Mouse (Mus musculus) thymus, adult 2 months (tissue): Measurements from ENCODE around the gene Exosc3. TPM values are rescaled to one million over a fixed set of nuclear protein-coding genes. Genes with fewer than 3 reads are reported as not detected.

Source experiments
- DNase-seq: peaks from one replicate; pipeline ENCODE4 v3.0.0; 2021
- H3K27ac ChIP-seq: fragments of 200-500 bp; 2 replicates; pipeline ENCODE4 v1.5.1; 2012; ENCODE audit warnings: low read length, control low read depth; ENCODE audit not compliant: control insufficient read depth, insufficient read depth
- H3K27me3 ChIP-seq: fragments of 200-500 bp; 2 replicates; pipeline ENCODE4 v1.6.1; 2012; ENCODE audit warnings: mild to moderate bottlenecking, low read length, moderate library complexity, mixed read lengths; ENCODE audit not compliant: control insufficient read depth, insufficient read depth
- H3K36me3 ChIP-seq: fragments of 200-500 bp; 2 replicates; pipeline ENCODE4 v1.6.1; 2012; ENCODE audit warnings: mild to moderate bottlenecking, low read length, moderate library complexity; ENCODE audit not compliant: control insufficient read depth, insufficient read depth
- H3K4me1 ChIP-seq: fragments of 200-500 bp; replicated peaks from 2 replicates; pipeline ENCODE4 v1.6.1; 2012; ENCODE audit warnings: low read length; ENCODE audit not compliant: control insufficient read depth, insufficient read depth
- H3K4me3 ChIP-seq: fragments of 200-500 bp; 2 replicates; pipeline ENCODE4 v1.5.1; 2012; ENCODE audit warnings: mild to moderate bottlenecking, low read length, control low read depth, moderate library complexity; ENCODE audit not compliant: control insufficient read depth, insufficient read depth
- CTCF ChIP-seq: fragments of 200-500 bp; IDR thresholded peaks from 2 replicates; pipeline ENCODE4 v1.5.1; 2012; ENCODE audit warnings: mild to moderate bottlenecking, control low read depth, low read length, moderate library complexity, borderline replicate concordance; ENCODE audit not compliant: control insufficient read depth, poor library complexity, insufficient read depth; ENCODE audit errors: extremely low read depth
- POLR2A ChIP-seq: fragments of 200-500 bp; IDR thresholded peaks from 2 replicates; pipeline ENCODE4 v1.6.1; 2012; ENCODE audit warnings: mild to moderate bottlenecking, low read length, control low read depth, moderate library complexity; ENCODE audit not compliant: control insufficient read depth, poor library complexity, insufficient read depth; ENCODE audit errors: extremely low read depth
- WGBS: fragments of 180-500 bp; shearing (Covaris S2); methylation state at CpG from one replicate; pipeline ENCODE4 v1.1.7; 2018; 5-methylcytosine and 5-hydroxymethylcytosine counted together
- polyA plus RNA-seq: library from polyadenylated mRNA; depleted of rRNA; stranded (reverse); fragments of >200 nt; gene quantifications from 2 replicates; pipeline ENCODE4 v1.2.3, GENCODE M21; 2012

The Exosc3 gene
- polyA plus RNA-seq, 1 experiment = 56.1 TPM

DNA sequence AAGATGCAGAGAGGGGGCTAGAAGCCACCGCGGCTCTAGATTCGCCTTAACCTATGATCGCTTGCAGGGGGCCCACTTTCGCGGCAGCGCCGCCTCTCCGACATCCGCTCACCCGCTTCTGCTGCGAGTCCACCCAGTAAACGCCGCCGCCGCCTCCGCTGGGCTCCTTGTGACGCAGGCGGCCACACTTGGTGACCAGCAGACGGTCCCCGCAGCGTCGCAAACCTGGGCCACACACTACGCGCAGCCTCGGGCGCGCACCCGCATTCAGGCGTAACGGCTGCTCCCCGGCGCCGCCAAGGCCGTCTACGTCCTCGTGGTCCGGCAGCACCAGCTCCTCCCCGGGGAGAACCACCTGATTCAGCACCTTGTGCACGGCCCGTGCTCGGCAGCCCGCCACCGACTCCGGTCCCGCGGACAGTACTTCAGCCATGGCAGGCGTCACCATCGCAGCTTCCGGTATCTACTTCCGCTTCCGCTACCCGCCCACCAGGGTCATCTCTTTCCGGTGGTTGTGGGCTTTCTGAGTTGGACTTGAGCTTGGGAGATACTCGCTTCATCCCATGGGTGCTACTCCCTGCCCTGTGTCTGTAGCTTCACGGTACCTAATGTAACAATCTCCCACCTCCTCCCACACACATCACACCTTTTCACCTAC lies 22.2 kb downstream of the Exosc3 start:
- Histone ChIP-seq H3K36me3 (peaks cover 21% of the 10 kb centered on the region), H3K27ac (peak overlapping the region; percentile 25), H3K27me3 (no peaks in the 10 kb centered on the region), H3K4me3 (peak overlapping the region; percentile 95), H3K4me1 (0 out of 2 replicates have a peak, but pooled peaks cover 2% of the 10 kb centered on the region)
- TF ChIP-seq CTCF = no peak
- peak; percentile 71 for TF ChIP-seq POLR2A
- WGBS = under 1% methylated on average over 56 of the region's 56 CpGs
- DNase-seq = peak; percentile 76

GRCm38 (mm10) chr4:45311056-45311455 lies 31.5 kb downstream of the Exosc3 start:
- Histone ChIP-seq H3K4me1 (no peaks in the 10 kb centered on the region), H3K27ac (no peak overlapping the region), H3K4me3 (no peak overlapping the region), H3K27me3 (no peaks in the 10 kb centered on the region), H3K36me3 (peaks cover 19% of the 10 kb centered on the region)
- TF ChIP-seq CTCF = no peak
- TF ChIP-seq POLR2A = no peak
- DNase-seq = no peak
- WGBS = 95% methylated on average over 2 of the region's 2 CpGs

- DNase-seq = no peak
- Histone ChIP-seq H3K36me3 (no peaks in the 10 kb centered on the region; the same call in 1 of the 2 replicates), H3K27ac (no peak overlapping the region), H3K4me1 (no peaks in the 10 kb centered on the region), H3K4me3 (no peak overlapping the region), H3K27me3 (no peaks in the 10 kb centered on the region)
- WGBS = 91% methylated on average over 6 of the region's 6 CpGs
- no peak for TF ChIP-seq POLR2A
- TF ChIP-seq CTCF = no peak
Observed at GRCm38 (mm10) chr4:45308606-45309005, 33.9 kb downstream of the Exosc3 start.

- TF ChIP-seq POLR2A (no peak), CTCF (0 out of 2 replicates have a peak, but pooled peaks have one; percentile 19)
- H3K4me1 ChIP-seq = no peaks in the 10 kb centered on the region
- DNase-seq = no peak
- WGBS = 78% methylated on average over 11 of the region's 11 CpGs
- no peaks in the 10 kb centered on the region for H3K27me3 ChIP-seq
- no peaks in the 10 kb centered on the region; the same call in 1 of the 2 replicates for H3K36me3 ChIP-seq
- H3K4me3 ChIP-seq = no peak overlapping the region
- H3K27ac ChIP-seq = no peak overlapping the region
Observed at GRCm38 (mm10) chr4:45308046-45308445, 34.5 kb downstream of the Exosc3 start.

DNA sequence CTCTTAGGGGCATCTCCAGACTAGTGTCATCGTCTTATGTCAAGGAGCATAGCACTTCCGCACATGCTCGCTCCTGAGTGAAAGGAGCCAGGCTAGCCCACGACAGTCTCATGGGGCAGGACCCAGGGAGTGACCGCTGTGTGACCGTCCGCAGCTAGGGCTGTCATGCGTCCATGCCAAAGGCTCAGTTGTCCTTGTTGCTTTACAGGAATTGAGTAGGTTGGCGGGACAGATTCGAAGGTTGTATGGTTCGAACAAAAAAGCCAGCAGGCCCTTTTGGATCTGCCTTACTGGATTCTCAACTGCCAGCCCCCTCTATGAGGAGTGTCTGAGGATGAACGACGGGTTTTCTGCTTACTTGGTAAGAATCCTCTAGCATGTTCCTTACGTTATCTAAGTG lies 37.0 kb downstream of the Exosc3 start:
- no peak for TF ChIP-seq POLR2A
- no peak for TF ChIP-seq CTCF
- Histone ChIP-seq H3K27me3 (no peaks in the 10 kb centered on the region), H3K36me3 (peaks cover 3% of the 10 kb centered on the region; the same call in 1 of the 2 replicates), H3K4me3 (no peak overlapping the region), H3K4me1 (no peaks in the 10 kb centered on the region), H3K27ac (no peak overlapping the region)
- no peak for DNase-seq
- 97% methylated on average over 14 of the region's 14 CpGs for WGBS

DNA sequence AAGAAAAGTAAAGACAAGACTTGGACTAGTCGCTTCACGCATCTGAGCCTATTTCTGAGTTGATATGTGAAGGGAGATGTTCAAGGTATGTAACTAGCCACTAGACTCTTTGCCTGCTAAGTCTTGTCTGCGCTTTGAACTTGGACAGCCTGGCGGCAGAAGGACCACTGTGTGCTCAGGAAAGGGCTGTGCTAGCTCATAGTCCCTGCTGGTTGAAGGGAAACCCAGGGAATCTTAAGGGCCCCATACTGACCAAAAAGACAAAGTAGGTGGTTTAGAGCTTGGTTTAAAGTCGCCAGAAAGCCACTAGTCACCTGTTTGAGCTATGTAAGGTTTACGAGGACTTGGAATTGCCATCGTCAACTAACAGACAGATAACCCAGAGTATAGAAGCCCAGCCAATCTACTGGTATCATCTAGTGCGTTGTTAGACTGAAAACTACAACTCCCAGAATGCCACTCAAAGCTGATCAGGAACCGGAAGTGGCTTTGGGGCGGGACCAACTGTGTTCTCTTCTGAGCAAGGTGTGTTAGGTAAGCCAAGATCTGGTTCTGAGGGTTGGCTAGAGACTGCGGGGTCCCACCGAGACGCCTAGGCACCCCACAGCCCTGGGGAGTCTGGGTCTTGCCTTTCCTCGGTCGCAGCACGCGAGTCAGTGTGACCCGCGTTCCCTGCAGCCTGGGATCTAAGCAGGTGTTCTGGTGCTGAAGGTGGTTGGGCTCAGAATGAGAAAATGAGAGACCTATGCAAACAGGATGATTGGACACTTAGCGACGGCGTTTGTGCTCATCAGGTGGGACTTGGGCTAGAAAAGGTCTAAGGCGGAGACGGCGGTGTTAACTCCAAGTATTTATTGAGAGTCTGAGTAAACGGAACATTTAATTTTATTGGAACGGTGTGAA lies 45.6 kb downstream of the Exosc3 start, which contains the start of gene Trmt10b:
TSS of gene Trmt10b (plus strand) at position 466 of the 903 bp plus-strand sequence.
- TF ChIP-seq CTCF = 0 out of 2 replicates have a peak, but pooled peaks have one; percentile 17
- 0 out of 2 replicates have a peak, but pooled peaks have one; percentile 16 for TF ChIP-seq POLR2A
- no peak within 1 kb of the TSS for H3K27ac ChIP-seq
- H3K27me3 ChIP-seq = no peaks in the 10 kb centered on the region
- 18% methylated on average over 27 of the region's 27 CpGs for WGBS
- H3K4me3 ChIP-seq = peak within 1 kb of the TSS; percentile 92
- DNase-seq = peak; percentile 81
- H3K36me3 ChIP-seq = peaks cover 7% of the 10 kb centered on the region; the same call in 1 of the 2 replicates
- H3K4me1 ChIP-seq = no peaks in the 10 kb centered on the region; the same call in 1 of the 2 replicates
